ENCODE assay signal across 21 mouse cellular contexts in the genomic region with DNA sequence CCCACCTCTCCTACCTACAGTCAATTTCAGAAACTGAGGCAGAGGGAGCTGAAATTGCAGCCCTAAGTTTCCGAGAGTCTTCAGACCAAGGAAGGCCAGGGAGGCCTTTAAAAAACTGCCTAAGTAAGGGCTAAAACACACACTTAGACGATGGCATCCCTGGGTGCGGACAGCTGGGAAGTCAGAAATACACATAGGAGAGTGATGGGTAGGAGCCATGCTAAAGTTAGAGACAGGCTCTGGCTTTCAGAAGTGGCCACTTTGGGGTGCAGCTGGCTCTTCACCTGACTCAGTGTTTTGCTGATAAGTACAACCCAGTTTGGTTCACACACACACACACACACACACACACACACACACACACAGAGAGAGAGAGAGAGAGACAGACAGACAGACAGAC.
DNase-seq lines count a peak whose midpoint lies in the region.
"Had no signal": no experiment of that assay in that cellular context is flagged by ENCODE, and none has a peak within 500 bp of the region (broad histone marks: within the 10 kb centered on the region; RNA-seq: fewer than 3 reads in every experiment).

No protein-coding gene starts in this region.

- H3K36me3 ChIP-seq in heart, embryonic 10.5 days = no peaks in the 10 kb centered on the region
- H3K36me3 ChIP-seq: forebrain, embryonic 10.5 days; heart, embryonic 12.5 days; heart, embryonic 15.5 days had no signal

- no peak overlapping the region for H3K4me3 ChIP-seq in heart, embryonic 10.5 days
- H3K4me3 ChIP-seq: forebrain, embryonic 10.5 days; forebrain, embryonic 13.5 days; heart, adult 2 months; heart, embryonic 12.5 days; heart, embryonic 15.5 days had no signal

- WGBS in heart, embryonic 10.5 days = 43% methylated on average over 3 of the region's 3 CpGs

- H3K27ac ChIP-seq in heart, embryonic 10.5 days = 0 out of 2 replicates have a peak overlapping the region, but pooled peaks have one; percentile 10
- H3K27ac ChIP-seq: forebrain, embryonic 10.5 days; forebrain, embryonic 13.5 days; heart, adult 2 months; heart, embryonic 15.5 days; hindbrain, embryonic 14.5 days; hindbrain, postnatal 0 days had no signal

- DNase-seq in heart, embryonic 10.5 days (ENCODE audit: low spot score) = peak; percentile 42
- no peak for DNase-seq in heart, postnatal 4 days
- DNase-seq in testis, postnatal 10 days (ENCODE audit: low spot score) = peak; percentile 12
- no peak for DNase-seq in testis, postnatal 14 days (ENCODE audit: low spot score)
- DNase-seq in telencephalon, adult 2 months (ENCODE audit: low read depth, low spot score) = peak; percentile 39
- no peak for DNase-seq in cerebellum, adult 18-20 months
- DNase-seq: adrenal gland, adult 2 months; adrenal gland, postnatal 14 days; cerebellum, adult 11-12 months; cerebellum, adult 9-10 months; cerebellum, postnatal 14 days; gastrocnemius, postnatal 25 days; heart, adult 2 months; heart, postnatal 10 days; heart, postnatal 36 days had no signal

- no peaks in the 10 kb centered on the region for H3K9me3 ChIP-seq in heart, embryonic 10.5 days
- H3K9me3 ChIP-seq: forebrain, embryonic 10.5 days; forebrain, embryonic 13.5 days; heart, embryonic 12.5 days; heart, embryonic 15.5 days had no signal

- peaks cover 19% of the 10 kb centered on the region for H3K4me1 ChIP-seq in heart, embryonic 10.5 days

- H3K27me3 ChIP-seq in heart, embryonic 10.5 days (ENCODE audit: insufficient read depth, poor library complexity, severe bottlenecking) = no peaks in the 10 kb centered on the region
- H3K27me3 ChIP-seq: forebrain, embryonic 13.5 days; heart, embryonic 12.5 days; heart, embryonic 15.5 days had no signal

Comparison
In these comparisons a context has a peak if more than half of its experiments do, and no peak if none do; other contexts are left out.
1. DNase-seq: peak in heart, embryonic 10.5 days (single experiment), testis, postnatal 10 days (single experiment) and telencephalon, adult 2 months (single experiment); none in heart, postnatal 4 days (single experiment), testis, postnatal 14 days (single experiment) and cerebellum, adult 18-20 months (0 of 2).